Mouse (Mus musculus): ENCODE measurements around the gene Tomm70a.

GRCm38 (mm10) chr16:57197281-57197680, 75.8 kb downstream of the Tomm70a start:
- no peak for TF ChIP-seq CTCF (IDR thresholded peaks at IDR 0.05; ENCODE audit: low read depth, low read length)
- TF ChIP-seq GATA2 (IDR thresholded peaks at IDR 0.05; ENCODE audit: borderline replicate concordance, low read depth, low read length) = no peak
- TF ChIP-seq GATA1 (IDR thresholded peaks at IDR 0.05; ENCODE audit: borderline replicate concordance, low read length) = no peak
- TF ChIP-seq TAL1 (conservative IDR thresholded peaks at IDR 0.05; ENCODE audit: low read depth, low read length) = no peak
- TF ChIP-seq POLR2AphosphoS5 (IDR thresholded peaks at IDR 0.05; ENCODE audit: insufficient replicate concordance, low read depth, low read length) = no peak
